Mouse (Mus musculus): ENCODE results near the gene Sntn. TPM values are rescaled to one million over a fixed set of nuclear protein-coding genes. Genes with fewer than 3 reads are reported as not detected.

Sntn gene
- polyA plus RNA-seq (2021; fragmentation: Nextera tagmentation): 0.87 and 1.0 TPM in 2 replicates
- long read RNA-seq, experiment 1: 0 reads
- long read RNA-seq, experiment 2, partial matches to known transcripts: 1 of 1 reads
- long read RNA-seq, experiment 2, other reads (novel, unspliced or antisense): 0 of 1 reads

DNA sequence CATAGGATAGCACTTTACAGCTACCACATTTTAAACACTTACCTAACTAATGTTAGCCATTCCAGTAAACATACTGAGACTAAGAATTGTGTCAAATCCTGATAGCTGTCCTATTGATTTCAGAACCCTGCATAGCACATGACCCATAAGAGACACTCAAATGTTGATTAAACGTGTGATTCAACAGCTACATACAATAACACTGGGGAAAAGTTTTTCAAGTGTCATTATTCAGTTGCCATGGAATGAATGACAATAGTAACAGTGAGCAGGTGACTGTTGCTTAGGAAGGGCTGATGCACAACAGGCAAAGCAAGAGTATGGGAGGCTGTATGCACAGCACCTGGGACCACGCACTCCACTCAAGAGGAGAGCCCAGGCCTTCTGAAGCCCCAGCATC lies at the start of gene Sntn:
Gene Sntn (plus strand): TSS at position 301 of the 400 bp plus-strand sequence.

Other genes with a start within 250 kb of the Sntn start
- not detected in 2 replicates for gene Gm281, start 243.6 kb downstream of the Sntn start, polyA plus RNA-seq (2021; fragmentation: Nextera tagmentation)